Mouse (Mus musculus) limb, embryonic 10.5 days (tissue): ENCODE measurements around the gene Ubr1. TPM values are rescaled to one million over a fixed set of nuclear protein-coding genes. Genes with fewer than 3 reads are reported as not detected.
A peak's percentile ranks its signal among the peaks of the same experiment; 100 is the strongest.

ENCODE experiments used
- DNase-seq: peaks from one replicate; pipeline ENCODE4 v3.0.0-alpha.2; 2017; ENCODE audit warnings: low spot score
- H3K27ac ChIP-seq: fragments of 300-500 bp; sonication (generic); 2 replicates; pipeline ENCODE4 v1.5.1; 2016; ENCODE audit warnings: mild to moderate bottlenecking
- H3K27me3 ChIP-seq: fragments of 300-500 bp; sonication (generic); 2 replicates; pipeline ENCODE4 v1.6.1; 2016; ENCODE audit warnings: low read depth, mild to moderate bottlenecking; ENCODE audit not compliant: poor library complexity, severe bottlenecking
- H3K36me3 ChIP-seq: fragments of 300-500 bp; sonication (generic); 2 replicates; pipeline ENCODE4 v1.6.1; 2016; ENCODE audit warnings: mild to moderate bottlenecking, moderate library complexity
- H3K4me1 ChIP-seq: fragments of 300-500 bp; sonication (generic); 2 replicates; pipeline ENCODE4 v1.6.1; 2016
- H3K4me3 ChIP-seq: fragments of 300-500 bp; sonication (generic); 2 replicates; pipeline ENCODE4 v1.5.1; 2016; ENCODE audit warnings: mild to moderate bottlenecking, moderate library complexity
- H3K9me3 ChIP-seq: fragments of 300-500 bp; sonication (generic); replicated peaks from 2 replicates; pipeline ENCODE4 v1.6.1; 2016; ENCODE audit warnings: mild to moderate bottlenecking
- WGBS: fragments of 180-500 bp; shearing (Covaris S2); methylation state at CpG from one replicate; pipeline ENCODE4 v1.1.7; 2016; 5-methylcytosine and 5-hydroxymethylcytosine counted together
- polyA plus RNA-seq: library from polyadenylated mRNA; unstranded; fragments of >200 nt; fragmentation: Nextera tagmentation; extraction: Ambion mirVana; gene quantifications from 2 replicates; pipeline ENCODE4 v1.2.1, GENCODE M21; 2016

Ubr1 gene
- polyA plus RNA-seq, 1 experiment from 2014 or later = 31.7 TPM

- 1% methylated on average over 23 of the region's 23 CpGs for WGBS
- Histone ChIP-seq H3K4me1 (peaks cover 15% of the 10 kb centered on the region), H3K27me3 (no peaks in the 10 kb centered on the region), H3K27ac (peak overlapping the region; percentile 96), H3K4me3 (peak overlapping the region; percentile 89), H3K9me3 (no peaks in the 10 kb centered on the region), H3K36me3 (peaks cover 10% of the 10 kb centered on the region; the same call in 1 of the 2 replicates)
- no peak for DNase-seq
Measured at GRCm38 (mm10) chr2:120970045-120970539, 423 bp downstream of the Ubr1 start.

DNA sequence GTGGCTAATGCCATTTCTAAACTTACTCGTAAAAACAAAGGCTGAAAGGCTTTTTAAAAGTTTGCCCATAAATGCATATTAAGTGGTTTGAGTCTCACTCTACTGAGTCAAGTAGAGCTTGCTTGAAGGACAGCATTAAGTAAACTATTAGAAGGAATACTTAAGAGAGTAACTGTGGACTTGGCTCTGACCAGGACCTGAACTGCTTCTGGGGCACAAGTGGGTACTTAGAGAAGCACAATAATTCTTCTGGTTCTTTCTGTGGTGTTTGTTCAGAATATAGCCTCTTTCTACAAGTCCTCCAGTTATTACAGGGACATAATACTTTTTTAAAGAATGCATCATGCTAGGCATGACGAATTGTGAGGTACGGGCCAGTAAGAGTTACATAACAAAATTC is 5.0 kb downstream of the Ubr1 start:
- WGBS = 92% methylated on average over 3 of the region's 3 CpGs
- Histone ChIP-seq H3K27me3 (no peaks in the 10 kb centered on the region), H3K9me3 (no peaks in the 10 kb centered on the region), H3K4me3 (no peak overlapping the region), H3K4me1 (peaks cover 8% of the 10 kb centered on the region), H3K27ac (no peak overlapping the region), H3K36me3 (peaks cover 24% of the 10 kb centered on the region)
- DNase-seq = no peak

DNA sequence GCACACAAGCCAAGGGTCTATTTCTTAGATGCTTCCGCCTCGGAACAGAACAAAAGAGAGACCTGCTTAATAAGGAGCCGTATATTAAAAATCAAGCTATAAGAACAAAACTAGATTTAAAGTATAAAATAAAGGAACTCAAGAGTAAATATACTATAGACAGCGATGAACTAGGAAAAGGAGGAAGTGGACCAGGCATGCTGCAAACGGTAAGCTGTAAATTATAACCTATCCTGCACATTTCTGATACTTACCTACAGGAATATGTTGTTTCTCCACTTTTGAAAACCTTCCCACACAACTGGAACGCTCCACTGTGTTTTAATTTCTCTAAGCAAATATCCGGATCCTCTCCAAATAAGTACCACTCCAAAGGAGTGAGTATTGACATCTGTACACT is 7.4 kb downstream of the Ubr1 start:
- Histone ChIP-seq H3K9me3 (no peaks in the 10 kb centered on the region), H3K27ac (no peak overlapping the region), H3K36me3 (peaks cover 45% of the 10 kb centered on the region), H3K27me3 (no peaks in the 10 kb centered on the region), H3K4me1 (no peaks in the 10 kb centered on the region), H3K4me3 (no peak overlapping the region)
- WGBS = 95% methylated on average over 7 of the region's 7 CpGs
- DNase-seq = no peak

GRCm38 (mm10) chr2:120960261-120960660 is 10.3 kb downstream of the Ubr1 start:
- Histone ChIP-seq H3K9me3 (no peaks in the 10 kb centered on the region), H3K4me3 (no peak overlapping the region), H3K27me3 (no peaks in the 10 kb centered on the region), H3K36me3 (peaks cover 47% of the 10 kb centered on the region), H3K4me1 (no peaks in the 10 kb centered on the region), H3K27ac (no peak overlapping the region)
- DNase-seq = no peak
- 98% methylated on average over 1 of the region's 1 CpGs for WGBS

DNA sequence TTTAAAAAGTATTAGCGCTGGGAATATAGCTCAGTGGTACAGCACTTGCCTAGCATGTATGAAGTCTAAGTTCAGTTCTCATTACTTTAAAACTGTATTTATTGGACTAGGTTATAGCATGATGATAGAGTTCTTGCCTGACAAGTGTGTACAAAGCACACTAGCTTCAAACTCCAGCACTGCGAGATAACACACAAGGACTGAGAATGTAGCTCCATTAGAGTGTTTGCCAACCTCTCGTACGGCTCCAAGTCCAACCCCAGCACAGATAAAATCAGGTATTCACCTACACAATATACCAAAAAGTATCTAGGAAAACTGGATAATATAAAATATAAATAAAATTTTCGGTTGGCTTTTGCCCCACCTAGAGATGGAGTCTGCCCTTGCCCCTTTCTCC is 10.7 kb downstream of the Ubr1 start:
- H3K27ac ChIP-seq = no peak overlapping the region
- no peak for DNase-seq
- 95% methylated on average over 5 of the region's 5 CpGs for WGBS

GRCm38 (mm10) chr2:120959363-120959762 is 11.2 kb downstream of the Ubr1 start:
- Histone ChIP-seq H3K9me3 (no peaks in the 10 kb centered on the region), H3K27ac (no peak overlapping the region), H3K27me3 (no peaks in the 10 kb centered on the region), H3K4me1 (no peaks in the 10 kb centered on the region), H3K4me3 (no peak overlapping the region), H3K36me3 (peaks cover 56% of the 10 kb centered on the region)
- DNase-seq = no peak
- WGBS = 88% methylated on average over 2 of the region's 2 CpGs

More for the DNA sequence above, 10.7 kb downstream of the Ubr1 start:
- peaks cover 51% of the 10 kb centered on the region for H3K36me3 ChIP-seq
- no peaks in the 10 kb centered on the region for H3K9me3 ChIP-seq
- H3K27me3 ChIP-seq = no peaks in the 10 kb centered on the region
- H3K4me1 ChIP-seq = no peaks in the 10 kb centered on the region
- H3K4me3 ChIP-seq = no peak overlapping the region

DNA sequence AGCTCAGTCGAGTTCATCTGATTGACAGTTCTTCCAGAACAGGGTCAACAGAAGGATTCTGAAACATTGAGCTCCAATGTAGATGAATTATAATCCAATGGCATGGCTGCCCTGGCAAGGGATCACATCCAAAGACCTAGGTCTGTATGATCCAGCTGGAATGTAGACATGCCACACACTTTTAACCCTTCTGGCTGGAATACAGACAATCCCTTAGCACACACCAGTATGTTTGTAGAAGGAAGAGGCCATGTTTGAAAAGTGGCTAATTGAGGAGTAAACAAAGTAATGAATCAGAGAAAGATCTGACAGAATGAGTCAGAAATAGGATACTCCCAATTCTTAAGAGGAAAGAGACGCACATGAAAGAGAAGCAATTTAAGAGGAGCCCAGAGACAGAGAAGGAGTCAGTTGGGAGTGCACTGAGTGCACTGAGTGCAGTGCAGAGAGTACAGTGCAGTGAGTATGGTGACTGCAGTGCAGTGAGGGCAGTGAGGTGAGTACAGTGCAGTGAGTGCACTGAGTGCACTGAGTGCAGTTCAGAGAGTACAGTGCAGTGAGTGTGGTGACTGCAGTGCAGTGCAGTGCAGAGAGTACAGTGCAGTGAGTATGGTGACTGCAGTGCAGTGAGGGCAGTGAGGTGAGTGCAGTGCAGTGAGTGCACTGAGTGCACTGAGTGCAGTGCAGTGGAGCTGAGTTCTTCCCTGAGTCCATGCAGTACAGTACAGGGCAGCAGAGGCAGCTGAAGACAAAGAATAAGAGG is 18.2 kb downstream of the Ubr1 start:
- 76% methylated on average over 2 of the region's 2 CpGs for WGBS
- H3K9me3 ChIP-seq = no peaks in the 10 kb centered on the region
- H3K27me3 ChIP-seq = no peaks in the 10 kb centered on the region
- no peak overlapping the region for H3K27ac ChIP-seq
- H3K36me3 ChIP-seq = peaks cover 77% of the 10 kb centered on the region
- DNase-seq = no peak
- no peaks in the 10 kb centered on the region for H3K4me1 ChIP-seq
- H3K4me3 ChIP-seq = no peak overlapping the region

DNA sequence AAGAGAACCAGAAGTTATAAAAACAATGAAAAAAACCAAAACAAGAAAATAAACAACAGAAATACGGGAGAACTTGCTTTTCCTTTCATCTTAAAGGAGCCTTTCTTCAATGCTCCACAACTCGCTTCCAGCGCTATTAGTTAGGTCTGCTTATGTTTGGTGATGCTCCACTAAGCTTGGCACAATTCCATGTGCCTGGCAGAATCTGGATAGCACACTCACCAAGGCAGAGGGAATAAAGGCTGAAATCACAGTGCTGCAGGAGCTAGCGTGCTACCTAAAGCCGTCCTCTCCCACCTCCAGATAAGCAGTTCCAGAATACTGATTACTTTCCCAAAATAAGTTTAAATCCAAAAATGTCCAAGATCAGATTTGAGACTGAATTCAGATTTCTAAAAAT is 19.3 kb downstream of the Ubr1 start:
- no peaks in the 10 kb centered on the region for H3K27me3 ChIP-seq
- no peak overlapping the region for H3K27ac ChIP-seq
- no peaks in the 10 kb centered on the region for H3K4me1 ChIP-seq
- peaks cover 82% of the 10 kb centered on the region for H3K36me3 ChIP-seq
- DNase-seq = no peak
- no peak overlapping the region for H3K4me3 ChIP-seq
- 95% methylated on average over 5 of the region's 5 CpGs for WGBS
- H3K9me3 ChIP-seq = no peaks in the 10 kb centered on the region

- no peak for DNase-seq
- WGBS = 94% methylated on average over 3 of the region's 3 CpGs
- peaks cover 92% of the 10 kb centered on the region for H3K36me3 ChIP-seq
Measured at GRCm38 (mm10) chr2:120933038-120933437, 37.5 kb downstream of the Ubr1 start.

GRCm38 (mm10) chr2:120909556-120909955 is 61.0 kb downstream of the Ubr1 start:
- H3K4me1 ChIP-seq = peaks cover 5% of the 10 kb centered on the region
- H3K4me3 ChIP-seq = no peak overlapping the region
- 62% methylated on average over 4 of the region's 4 CpGs for whole genome bisulfite sequencing
- no peaks in the 10 kb centered on the region for H3K9me3 ChIP-seq
- no peak for DNase-seq
- no peak overlapping the region for H3K27ac ChIP-seq
- H3K27me3 ChIP-seq = no peaks in the 10 kb centered on the region
- peaks cover 53% of the 10 kb centered on the region for H3K36me3 ChIP-seq

More at GRCm38 (mm10) chr2:120933038-120933437, 37.5 kb downstream of the Ubr1 start:
- Histone ChIP-seq H3K9me3 (no peaks in the 10 kb centered on the region), H3K27me3 (no peaks in the 10 kb centered on the region), H3K27ac (no peak overlapping the region), H3K4me3 (no peak overlapping the region), H3K4me1 (no peaks in the 10 kb centered on the region)

GRCm38 (mm10) chr2:120896361-120896760 is 74.2 kb downstream of the Ubr1 start:
- Histone ChIP-seq H3K36me3 (peaks cover 91% of the 10 kb centered on the region), H3K4me3 (no peak overlapping the region), H3K27me3 (no peaks in the 10 kb centered on the region), H3K4me1 (no peaks in the 10 kb centered on the region), H3K27ac (no peak overlapping the region), H3K9me3 (no peaks in the 10 kb centered on the region)
- DNase-seq = no peak
- WGBS = 94% methylated on average over 3 of the region's 3 CpGs

DNA sequence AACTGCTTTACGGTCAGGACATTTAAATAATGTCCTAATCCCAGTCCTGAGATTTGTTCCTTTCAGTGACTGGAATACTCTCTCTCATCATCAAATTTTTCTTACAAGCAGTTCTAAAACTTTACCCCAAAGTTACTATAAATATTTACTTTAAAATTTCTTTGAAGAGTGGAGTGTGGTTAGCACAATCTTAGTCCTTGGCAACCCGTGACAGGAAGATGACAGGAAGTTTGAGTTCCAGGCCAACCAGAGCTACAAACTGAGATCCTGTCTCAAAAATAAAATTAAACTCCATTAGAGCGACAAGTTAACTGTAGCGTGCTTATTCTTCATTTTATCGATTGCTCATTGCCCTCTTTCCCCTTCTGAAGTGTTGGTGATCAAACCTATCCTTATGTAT is 82.9 kb downstream of the Ubr1 start:
- no peak for DNase-seq

DNA sequence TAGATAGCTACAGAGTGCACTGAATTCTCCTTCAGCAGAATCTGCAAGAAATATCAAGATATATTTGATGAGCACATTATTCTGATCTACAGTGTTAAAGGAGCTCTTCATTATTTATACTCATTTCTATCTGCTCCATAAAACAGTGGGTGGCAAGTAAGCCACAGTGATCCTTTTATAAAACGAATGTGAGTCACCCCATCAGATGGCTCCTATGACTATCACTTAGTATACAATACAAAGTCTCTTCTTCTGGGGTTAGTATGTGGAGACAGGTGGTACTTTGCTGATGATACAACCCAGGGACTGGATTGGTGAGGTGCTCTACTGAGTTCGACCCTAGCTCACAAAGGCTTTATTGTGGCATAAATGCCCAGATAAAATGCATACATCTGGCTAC is 97.3 kb downstream of the Ubr1 start:
- peaks cover 84% of the 10 kb centered on the region for H3K36me3 ChIP-seq
- H3K27ac ChIP-seq = no peak overlapping the region
- no peaks in the 10 kb centered on the region for H3K27me3 ChIP-seq
- no peaks in the 10 kb centered on the region for H3K9me3 ChIP-seq
- WGBS = 85% methylated on average over 2 of the region's 2 CpGs
- H3K4me1 ChIP-seq = no peaks in the 10 kb centered on the region
- H3K4me3 ChIP-seq = no peak overlapping the region
- DNase-seq = no peak

More for the DNA sequence above, 82.9 kb downstream of the Ubr1 start:
- Histone ChIP-seq H3K4me1 (no peaks in the 10 kb centered on the region), H3K27me3 (no peaks in the 10 kb centered on the region), H3K4me3 (no peak overlapping the region), H3K9me3 (no peaks in the 10 kb centered on the region), H3K27ac (no peak overlapping the region), H3K36me3 (peaks cover 78% of the 10 kb centered on the region)
- WGBS = 96% methylated on average over 5 of the region's 5 CpGs
